Mouse (Mus musculus): ENCODE data around the gene Tmem217. TPM values are rescaled to one million over a fixed set of nuclear protein-coding genes. Genes with fewer than 3 reads are reported as not detected.
"Not testable (repeated sequence)": the region's sequence is repeated elsewhere in the genome, so short reads cannot be mapped to it uniquely, and the experiment has no call there.

Gene Tmem217
- polyA plus RNA-seq, 1 experiment from 2014 or later = 2.4 TPM

- not testable (repeated sequence) for H3K9me3 ChIP-seq (replicated peaks); H3K27me3 ChIP-seq; H3K4me3 ChIP-seq; ATAC-seq (ENCODE audit: low FRiP score); H3K4me1 ChIP-seq; H3K27ac ChIP-seq; H3K4me2 ChIP-seq (replicated peaks); H3K9ac ChIP-seq; H3K36me3 ChIP-seq
- WGBS = 95% methylated on average over 5 of the region's 5 CpGs
These were observed 33.5 kb downstream of the Tmem217 start for GRCm38 (mm10) chr17:29518665-29519064.

GRCm38 (mm10) chr17:29514435-29514834 lies 37.8 kb downstream of the Tmem217 start:
- Histone ChIP-seq H3K4me2 (replicated peaks) (no peak overlapping the region), H3K9ac (no peak overlapping the region), H3K9me3 (replicated peaks) (no peaks in the 10 kb centered on the region), H3K4me1 (no peaks in the 10 kb centered on the region), H3K36me3 (no peaks in the 10 kb centered on the region), H3K27me3 (no peaks in the 10 kb centered on the region), H3K4me3 (no peak overlapping the region), H3K27ac (no peak overlapping the region)
- WGBS = 3% methylated on average over 11 of the region's 11 CpGs
- ATAC-seq (ENCODE audit: low FRiP score) = no peak

DNA sequence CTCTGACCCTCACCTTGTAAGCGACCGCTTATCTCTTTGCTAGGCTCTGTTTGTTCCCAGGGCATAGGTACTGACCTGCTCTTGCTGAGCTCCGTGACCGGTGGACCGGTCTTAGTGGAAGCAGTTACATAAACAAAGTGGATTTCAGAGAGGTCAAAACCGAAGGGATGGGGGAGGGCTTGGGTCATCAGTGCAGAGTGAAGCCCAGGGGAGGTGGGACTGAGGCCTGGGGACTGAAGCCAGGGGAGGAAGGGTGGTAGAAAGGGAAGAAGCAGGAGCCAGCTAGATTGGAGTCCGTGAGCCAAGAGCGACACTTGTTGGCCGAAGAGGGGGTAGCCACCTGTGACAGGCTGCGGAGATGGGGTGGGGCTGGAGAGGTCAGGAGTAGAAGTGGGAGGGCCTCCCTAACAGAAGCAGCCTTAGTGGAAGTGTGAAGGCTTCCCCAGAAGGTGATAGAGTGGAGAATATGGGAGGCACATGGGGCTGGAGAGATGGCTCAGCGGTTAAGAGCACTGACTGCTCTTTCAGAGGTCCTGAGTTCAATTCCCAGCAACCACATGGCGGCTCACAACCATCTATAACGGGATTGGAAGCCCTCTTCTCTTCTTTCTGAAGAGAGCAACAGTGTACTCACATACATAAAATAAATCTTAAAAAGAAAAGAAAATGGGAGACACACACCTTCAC lies 39.0 kb downstream of the Tmem217 start:
- Histone ChIP-seq H3K4me3 (no peak overlapping the region), H3K4me2 (replicated peaks) (no peak overlapping the region), H3K4me1 (no peaks in the 10 kb centered on the region), H3K9me3 (replicated peaks) (no peaks in the 10 kb centered on the region), H3K27ac (no peak overlapping the region), H3K36me3 (no peaks in the 10 kb centered on the region), H3K27me3 (no peaks in the 10 kb centered on the region), H3K9ac (no peak overlapping the region)
- 36% methylated on average over 13 of the region's 13 CpGs for WGBS
- ATAC-seq (ENCODE audit: low FRiP score) = 0 out of 2 replicates have a peak, but pooled peaks have one; percentile 11

GRCm38 (mm10) chr17:29510691-29511090 lies 41.5 kb downstream of the Tmem217 start:
- no peaks in the 10 kb centered on the region for H3K36me3 ChIP-seq
- no peak overlapping the region for H3K4me3 ChIP-seq
- no peak overlapping the region for H3K4me2 ChIP-seq (replicated peaks)
- 59% methylated on average over 8 of the region's 8 CpGs for WGBS
- H3K27ac ChIP-seq = no peak overlapping the region
- no peaks in the 10 kb centered on the region for H3K4me1 ChIP-seq
- no peaks in the 10 kb centered on the region for H3K9me3 ChIP-seq (replicated peaks)
- no peak overlapping the region for H3K9ac ChIP-seq
- no peaks in the 10 kb centered on the region for H3K27me3 ChIP-seq
- no peak for ATAC-seq (ENCODE audit: low FRiP score)

DNA sequence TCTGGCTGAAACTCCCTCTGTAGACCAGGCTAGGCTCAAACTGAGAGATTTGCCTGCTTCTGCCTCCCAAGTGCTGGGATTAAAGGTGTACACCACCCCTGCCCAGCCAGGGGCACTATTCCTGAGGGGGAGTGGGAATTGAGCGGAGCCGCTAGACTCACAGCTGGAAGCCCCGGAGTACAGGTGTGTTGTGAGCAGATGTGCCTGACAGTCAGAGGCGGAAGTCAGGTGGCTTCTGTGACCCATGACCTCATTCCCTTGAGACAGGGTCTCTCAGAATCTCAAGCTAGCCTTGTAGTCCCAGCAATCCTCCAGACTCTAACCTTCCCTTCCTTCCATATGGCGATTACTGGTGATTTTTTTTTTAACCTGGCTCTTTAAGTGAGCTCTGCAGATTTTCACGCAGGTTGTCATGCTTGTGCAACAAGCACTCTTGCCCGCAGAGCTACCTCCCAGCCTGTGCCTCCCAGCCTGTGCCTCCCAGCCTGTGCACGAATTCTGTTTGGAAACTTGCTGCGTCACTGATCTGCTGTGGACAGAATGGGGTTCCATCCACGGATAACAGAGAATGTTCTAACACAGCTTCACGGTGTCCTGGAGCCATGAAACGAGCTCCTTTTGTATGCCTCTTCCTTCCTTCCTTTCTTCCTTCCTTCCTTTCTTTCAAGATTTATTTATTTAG lies 43.1 kb downstream of the Tmem217 start:
- Histone ChIP-seq H3K9me3 (replicated peaks) (no peaks in the 10 kb centered on the region), H3K9ac (no peak overlapping the region), H3K36me3 (no peaks in the 10 kb centered on the region), H3K4me3 (no peak overlapping the region), H3K27ac (no peak overlapping the region), H3K4me2 (replicated peaks) (no peak overlapping the region), H3K4me1 (no peaks in the 10 kb centered on the region), H3K27me3 (no peaks in the 10 kb centered on the region)
- no peak for ATAC-seq (ENCODE audit: low FRiP score)
- 80% methylated on average over 12 of the region's 12 CpGs for WGBS

- Histone ChIP-seq H3K4me3 (no peak overlapping the region), H3K36me3 (no peaks in the 10 kb centered on the region), H3K27ac (no peak overlapping the region), H3K9ac (no peak overlapping the region), H3K27me3 (peaks cover 6% of the 10 kb centered on the region; the same call in 1 of the 2 replicates), H3K9me3 (replicated peaks) (no peaks in the 10 kb centered on the region), H3K4me1 (no peaks in the 10 kb centered on the region), H3K4me2 (replicated peaks) (no peak overlapping the region)
- ATAC-seq (ENCODE audit: low FRiP score) = no peak
- WGBS = 75% methylated on average over 5 of the region's 5 CpGs
These were observed 48.5 kb downstream of the Tmem217 start for GRCm38 (mm10) chr17:29503700-29504099.

DNA sequence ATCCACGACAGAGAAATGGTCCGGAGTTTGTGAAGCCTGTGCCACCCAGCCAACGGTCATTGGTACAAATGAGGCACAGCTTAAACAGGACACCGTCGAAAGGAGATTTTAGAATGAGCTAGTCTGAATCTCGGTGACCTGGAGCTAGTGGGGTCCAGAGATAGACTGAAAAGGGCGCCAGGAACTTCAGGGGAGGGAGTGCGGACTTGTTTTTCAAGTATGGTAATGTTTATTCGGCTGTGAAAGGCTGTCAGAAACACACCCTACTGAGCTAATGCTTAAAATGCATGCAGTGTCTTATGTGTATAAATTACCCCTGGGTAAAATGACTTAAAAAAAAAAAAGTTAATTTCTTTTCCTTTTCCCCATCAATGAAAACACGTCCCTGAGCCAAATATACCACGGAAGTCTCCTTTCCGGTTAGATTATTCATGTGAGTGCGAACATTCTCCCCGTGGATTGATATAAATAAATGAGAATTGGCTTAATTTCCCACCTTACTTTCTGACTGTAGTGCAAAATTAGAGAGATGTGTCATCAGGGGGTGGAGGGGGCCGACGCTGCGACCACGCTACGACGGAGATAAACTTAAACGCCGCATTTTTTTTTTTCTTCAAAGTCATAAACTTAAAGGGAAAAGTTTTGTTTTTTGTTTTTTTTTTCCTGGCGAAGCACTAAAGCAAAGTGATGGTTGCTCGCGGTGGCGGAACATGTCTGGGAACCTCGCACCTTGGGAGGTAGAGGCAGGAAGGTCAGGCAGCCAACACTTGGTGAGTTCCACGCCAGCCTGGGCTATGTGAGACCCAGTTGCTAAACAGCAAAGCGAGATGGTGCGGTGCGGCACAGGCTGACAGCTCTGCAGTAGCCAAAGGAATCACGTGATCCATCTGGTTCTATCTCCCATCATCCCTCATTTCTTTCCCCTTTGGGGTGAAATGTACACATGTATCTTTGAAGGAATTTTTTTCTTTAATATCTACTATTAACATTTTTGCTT lies 49.2 kb downstream of the Tmem217 start:
- Histone ChIP-seq H3K4me3 (no peak overlapping the region), H3K27me3 (peaks cover 6% of the 10 kb centered on the region; the same call in 1 of the 2 replicates), H3K27ac (no peak overlapping the region), H3K4me1 (no peaks in the 10 kb centered on the region), H3K9ac (no peak overlapping the region), H3K4me2 (replicated peaks) (peak overlapping the region; percentile 15), H3K36me3 (no peaks in the 10 kb centered on the region), H3K9me3 (replicated peaks) (no peaks in the 10 kb centered on the region)
- ATAC-seq (ENCODE audit: low FRiP score) = no peak
- WGBS = 16% methylated on average over 32 of the region's 32 CpGs

GRCm38 (mm10) chr17:29502005-29502668 lies 50.0 kb downstream of the Tmem217 start:
- Histone ChIP-seq H3K4me1 (no peaks in the 10 kb centered on the region), H3K36me3 (no peaks in the 10 kb centered on the region), H3K9ac (no peak overlapping the region), H3K27ac (no peak overlapping the region), H3K4me3 (no peak overlapping the region), H3K27me3 (peaks cover 6% of the 10 kb centered on the region; the same call in 1 of the 2 replicates), H3K9me3 (replicated peaks) (no peaks in the 10 kb centered on the region), H3K4me2 (replicated peaks) (no peak overlapping the region)
- 77% methylated on average over 7 of the region's 7 CpGs for WGBS
- no peak for ATAC-seq (ENCODE audit: low FRiP score)

DNA sequence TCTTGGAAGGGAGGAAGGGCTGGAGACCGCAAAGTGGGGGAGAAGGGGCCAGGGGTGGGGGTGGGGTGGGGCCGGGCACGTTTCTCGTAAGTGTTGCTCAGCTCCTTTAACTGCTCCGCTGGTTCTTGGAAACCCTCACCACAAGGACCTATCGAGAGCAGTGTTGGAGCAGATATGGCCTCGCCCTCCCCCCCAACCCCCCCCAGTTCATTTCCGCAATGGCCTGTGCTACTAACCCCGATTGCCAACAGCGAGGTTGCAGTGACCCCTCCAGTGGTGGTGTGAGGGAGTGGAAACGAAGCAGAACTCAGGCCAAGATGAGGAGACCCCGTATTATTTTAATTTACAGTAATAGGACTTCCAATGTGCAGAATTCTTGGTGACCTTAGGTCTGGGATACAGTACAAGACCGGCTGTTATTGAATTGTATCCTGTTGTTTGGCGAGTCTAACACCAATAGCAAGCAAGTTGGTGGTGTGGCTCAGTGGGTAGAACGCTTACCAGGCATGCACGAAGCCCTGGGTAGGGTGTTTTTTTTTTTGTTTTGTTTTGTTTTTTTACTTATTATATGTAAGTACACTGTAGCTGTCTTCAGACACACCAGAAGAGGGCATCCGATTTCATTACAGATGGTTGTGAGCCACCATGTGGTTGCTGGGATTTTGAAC lies 51.2 kb downstream of the Tmem217 start:
- Histone ChIP-seq H3K9me3 (replicated peaks) (no peaks in the 10 kb centered on the region), H3K9ac (no peak overlapping the region), H3K27ac (no peak overlapping the region), H3K4me3 (no peak overlapping the region), H3K36me3 (peaks cover 2% of the 10 kb centered on the region; the same call in 1 of the 2 replicates), H3K4me2 (replicated peaks) (no peak overlapping the region), H3K4me1 (no peaks in the 10 kb centered on the region), H3K27me3 (peaks cover 6% of the 10 kb centered on the region; the same call in 1 of the 2 replicates)
- ATAC-seq (ENCODE audit: low FRiP score) = no peak
- 75% methylated on average over 17 of the region's 17 CpGs for WGBS

- no peak for ATAC-seq (ENCODE audit: low FRiP score)
- H3K9me3 ChIP-seq (replicated peaks) = no peaks in the 10 kb centered on the region
- no peaks in the 10 kb centered on the region for H3K4me1 ChIP-seq
- H3K27me3 ChIP-seq = peaks cover 6% of the 10 kb centered on the region; the same call in 1 of the 2 replicates
- WGBS = 76% methylated on average over 7 of the region's 7 CpGs
- H3K4me2 ChIP-seq (replicated peaks) = no peak overlapping the region
- no peak overlapping the region for H3K27ac ChIP-seq
- H3K36me3 ChIP-seq = peaks cover 2% of the 10 kb centered on the region; the same call in 1 of the 2 replicates
- no peak overlapping the region for H3K4me3 ChIP-seq
- H3K9ac ChIP-seq = no peak overlapping the region
These were observed 51.9 kb downstream of the Tmem217 start for GRCm38 (mm10) chr17:29500243-29500740.

DNA sequence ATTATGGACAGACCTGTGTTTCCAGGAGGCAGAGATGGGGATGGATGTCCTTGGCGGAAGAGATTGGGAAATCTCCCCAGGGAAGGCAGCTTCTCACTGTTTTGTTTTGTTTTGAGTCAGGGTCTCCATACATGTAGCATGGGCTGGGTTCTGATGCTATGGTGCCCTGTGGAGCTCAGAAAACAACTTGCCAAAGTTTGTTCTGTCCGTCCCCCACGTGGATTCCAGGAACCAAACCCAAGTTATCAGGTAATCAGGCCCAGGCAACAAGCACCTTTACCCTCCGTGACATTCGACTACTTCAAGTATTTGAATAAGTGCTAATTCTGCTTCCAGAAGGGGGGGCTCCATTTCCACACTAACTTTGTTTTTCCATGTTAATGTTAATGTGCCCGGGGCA lies 52.7 kb downstream of the Tmem217 start:
- H3K36me3 ChIP-seq = peaks cover 5% of the 10 kb centered on the region
- no peak overlapping the region for H3K4me3 ChIP-seq
- H3K9me3 ChIP-seq (replicated peaks) = no peaks in the 10 kb centered on the region
- H3K27me3 ChIP-seq = peaks cover 6% of the 10 kb centered on the region; the same call in 1 of the 2 replicates
- peaks cover 3% of the 10 kb centered on the region; the same call in 1 of the 2 replicates for H3K4me1 ChIP-seq
- WGBS = 78% methylated on average over 6 of the region's 6 CpGs
- H3K27ac ChIP-seq = no peak overlapping the region
- H3K4me2 ChIP-seq (replicated peaks) = no peak overlapping the region
- ATAC-seq (ENCODE audit: low FRiP score) = no peak
- H3K9ac ChIP-seq = no peak overlapping the region

Measured in hindbrain, embryonic 12.5 days (tissue).